ENCODE assay signal across 16 mouse cellular contexts in genomic region chr17:6162761-6163160, GRCm38 (mm10). TPM values are rescaled to one million over a fixed set of nuclear protein-coding genes. Genes with fewer than 3 reads are reported as not detected.
DNase-seq lines count a peak whose midpoint lies in the region.
"Had no signal": no experiment of that assay in that cellular context is flagged by ENCODE, and none has a peak within 500 bp of the region (broad histone marks: within the 10 kb centered on the region; RNA-seq: fewer than 3 reads in every experiment).

No protein-coding gene starts in this region.

- peaks cover 12% of the 10 kb centered on the region; the same call in 1 of the 2 replicates for H3K4me1 ChIP-seq in heart, embryonic 10.5 days
- H3K4me1 ChIP-seq: limb, embryonic 12.5 days; stomach, embryonic 15.5 days had no signal

- H3K4me3 ChIP-seq in heart, embryonic 10.5 days: no peak overlapping the region
- H3K4me3 ChIP-seq: limb, embryonic 12.5 days; megakaryocyte, embryonic 14.5 days; stomach, embryonic 15.5 days had no signal

- H3K27ac ChIP-seq in heart, embryonic 10.5 days: no peak overlapping the region
- H3K27ac ChIP-seq: limb, embryonic 12.5 days; liver, embryonic 14.5 days; stomach, embryonic 15.5 days had no signal

- H3K27me3 ChIP-seq in heart, embryonic 10.5 days (ENCODE audit: insufficient read depth, poor library complexity, severe bottlenecking): no peaks in the 10 kb centered on the region
- H3K27me3 ChIP-seq: limb, embryonic 12.5 days; megakaryocyte, embryonic 14.5 days; stomach, embryonic 15.5 days had no signal

- peak; percentile 37 to 66 for DNase-seq in adrenal gland, adult (ENCODE audit: inconsistent age in 2 of 2, low spot score in 1 of 2)
- DNase-seq in adrenal gland, postnatal 4 days (ENCODE audit: low spot score in 2 of 2): no peak
- peak; percentile 95 for DNase-seq in heart, adult 11 months
- DNase-seq in heart, embryonic 10.5 days (ENCODE audit: low spot score): no peak
- DNase-seq in adipocyte (ENCODE audit: low spot score): peak; percentile 26
- peak; percentile 30 to 57 for DNase-seq in heart, adult 9 months (ENCODE audit: low spot score in 2 of 2)
- no peak for DNase-seq in retina, embryonic 14.5 days (ENCODE audit: low spot score)
- DNase-seq in layer of hippocampus, adult 18-20 months (ENCODE audit: low spot score in 2 of 2): no peak
- DNase-seq: embryo, embryonic 11 days; gastrocnemius, postnatal 14 days; right cerebral cortex, postnatal 14 days had no signal

- H3K9me3 ChIP-seq in heart, embryonic 10.5 days: no peaks in the 10 kb centered on the region
- H3K9me3 ChIP-seq: G1E; limb, embryonic 12.5 days; megakaryocyte, embryonic 14.5 days; stomach, embryonic 15.5 days had no signal

- 77% methylated on average over 1 of the region's 1 CpGs for WGBS in heart, embryonic 10.5 days

- no peaks in the 10 kb centered on the region for H3K36me3 ChIP-seq in heart, embryonic 10.5 days
- H3K36me3 ChIP-seq: G1E; limb, embryonic 12.5 days; stomach, embryonic 15.5 days had no signal

RNA-seq across cellular contexts. Expression of gene Tulp4, which starts 56.5 kb away (rescaled TPM):
- 100 to 1,000 TPM in 1 of 2 experiments, 10 to 100 TPM in 1; 99.4 to 101 TPM for total RNA-seq in adrenal gland, postnatal 4 days (2021)
- 81.8 and 97.4 TPM in 2 replicates for polyA plus RNA-seq in heart, embryonic 10.5 days (2016; fragmentation: Nextera tagmentation; extraction: Ambion mirVana)
- 100 to 1,000 TPM; 309 to 329 TPM for total RNA-seq in layer of hippocampus, adult 18-20 months (2021)

Comparison
In these comparisons a context has a peak if more than half of its experiments do, and no peak if none do; other contexts are left out.
1. DNase-seq: peak in adrenal gland, adult (2 of 2), heart, adult 11 months (single experiment), adipocyte (single experiment) and heart, adult 9 months (2 of 2); none in adrenal gland, postnatal 4 days (0 of 2), heart, embryonic 10.5 days (single experiment), retina, embryonic 14.5 days (single experiment) and layer of hippocampus, adult 18-20 months (0 of 2).